Mouse (Mus musculus): ENCODE results near the gene Slc25a26.

DNA sequence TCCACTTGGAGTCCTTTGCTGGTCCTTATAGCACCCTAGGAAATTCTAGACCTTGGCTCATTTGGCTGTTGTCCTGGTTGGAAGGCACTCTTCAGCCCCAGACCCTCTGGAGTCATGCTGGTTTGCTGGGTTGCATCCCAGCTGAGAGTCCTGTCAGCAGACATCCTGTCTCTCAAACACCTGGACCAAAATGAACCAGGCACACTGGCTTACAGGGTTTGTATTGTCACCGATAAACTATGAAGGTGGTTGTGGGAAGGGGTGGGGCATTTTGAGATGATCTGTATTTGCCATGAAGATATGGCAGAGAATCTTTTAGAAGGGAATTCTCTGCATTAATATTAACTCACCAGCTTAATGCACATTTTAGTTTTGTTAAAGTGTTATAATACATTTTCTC is 60.8 kb downstream of the Slc25a26 start:
- TF ChIP-seq CTCF (IDR thresholded peaks at IDR 0.05; ENCODE audit: extremely low read depth, insufficient read length, insufficient replicate concordance, low read depth, low read length) (no peak), POLR2A (IDR thresholded peaks at IDR 0.05; ENCODE audit: low read depth, low read length) (no peak)

All from small intestine, adult 2 months (tissue).